Mouse (Mus musculus): ENCODE results near the gene Yod1.
A peak's percentile ranks its signal among the peaks of the same experiment; 100 is the strongest.

The Yod1 gene

DNA sequence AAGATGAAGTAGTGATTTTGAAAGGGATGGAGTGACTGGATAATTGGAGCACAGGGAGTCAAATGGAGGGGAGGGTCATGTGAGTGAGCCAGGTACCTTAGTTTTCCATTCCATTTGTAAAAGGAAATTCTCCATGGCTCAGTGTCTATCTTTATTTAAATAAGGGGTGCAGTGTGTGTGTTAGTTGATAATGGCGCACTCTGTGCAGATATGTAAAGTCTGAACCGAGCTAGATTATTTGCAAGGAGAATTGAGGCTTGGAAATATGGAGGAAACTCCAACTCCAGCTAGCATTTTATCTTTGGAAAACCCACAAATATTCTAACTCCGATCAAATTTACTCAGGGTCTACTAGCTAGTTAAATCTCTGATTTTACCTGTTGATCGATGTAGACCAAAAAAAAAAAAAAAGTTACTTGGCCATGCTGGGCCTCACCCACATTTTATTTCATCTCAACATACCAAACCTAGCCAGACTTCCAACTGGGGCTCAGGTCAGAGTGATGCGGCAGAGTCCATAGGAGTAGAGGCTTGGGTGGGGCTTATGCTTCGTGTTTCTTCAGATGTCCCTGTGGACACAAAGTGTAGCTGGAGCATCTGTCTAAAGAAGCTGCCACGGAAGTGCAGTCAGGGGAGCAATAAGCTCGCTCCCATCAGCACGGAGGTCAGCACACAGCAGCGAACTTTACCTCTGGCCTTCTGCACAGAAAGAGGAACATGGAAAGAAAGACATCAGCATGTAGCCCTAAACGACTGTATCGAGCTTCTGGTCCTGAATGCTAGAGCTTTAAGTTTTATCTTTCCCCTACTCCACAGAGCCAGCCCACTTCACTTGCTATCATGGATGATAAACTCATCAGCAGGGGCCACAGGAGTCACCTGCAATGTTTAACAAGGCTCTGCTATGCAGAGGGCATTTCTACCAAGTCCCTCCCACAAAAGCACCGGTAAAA, 15.9 kb downstream of the Yod1 start:
- DNase-seq = peak; percentile 30

DNA sequence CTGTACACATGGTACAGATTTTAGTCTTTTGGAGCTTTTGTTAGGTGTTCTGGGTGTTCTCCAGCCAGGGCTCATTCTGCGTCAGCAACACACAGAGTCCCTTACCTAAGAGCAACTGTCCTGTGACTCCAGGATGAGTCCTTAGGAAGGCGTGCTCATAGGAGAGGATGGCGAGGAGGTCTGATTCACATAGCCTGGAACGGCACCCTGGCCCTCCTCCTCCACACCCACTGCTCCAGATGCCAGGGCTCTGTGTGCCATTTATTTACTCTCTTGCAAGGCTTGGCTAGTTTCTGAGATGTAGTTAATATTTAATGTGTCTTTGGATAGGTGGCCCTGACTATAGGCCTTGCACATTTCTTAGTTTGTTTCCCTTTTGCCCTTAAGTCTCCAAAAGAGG, 16.5 kb downstream of the Yod1 start:
- DNase-seq = peak; percentile 66

DNA sequence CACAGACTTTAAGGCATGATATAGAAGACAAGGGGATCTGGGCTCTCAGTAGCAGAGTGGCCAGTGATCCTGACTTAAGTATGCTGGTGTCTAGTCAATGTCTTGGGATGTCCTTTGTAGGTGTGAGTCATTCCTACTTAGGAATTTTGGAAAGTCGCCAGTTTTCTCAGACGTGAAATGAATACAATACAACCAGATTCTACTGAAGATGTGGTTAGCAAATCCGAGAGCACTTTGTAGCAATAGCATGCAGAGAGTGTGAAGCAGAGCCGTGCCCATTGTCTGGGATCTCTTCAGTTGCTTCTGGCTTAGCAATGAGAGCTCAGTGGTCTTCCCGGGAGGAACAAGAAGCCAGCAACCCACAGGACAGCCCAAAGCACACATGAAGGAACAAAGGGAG, 17.3 kb downstream of the Yod1 start:
- no peak for DNase-seq

DNA sequence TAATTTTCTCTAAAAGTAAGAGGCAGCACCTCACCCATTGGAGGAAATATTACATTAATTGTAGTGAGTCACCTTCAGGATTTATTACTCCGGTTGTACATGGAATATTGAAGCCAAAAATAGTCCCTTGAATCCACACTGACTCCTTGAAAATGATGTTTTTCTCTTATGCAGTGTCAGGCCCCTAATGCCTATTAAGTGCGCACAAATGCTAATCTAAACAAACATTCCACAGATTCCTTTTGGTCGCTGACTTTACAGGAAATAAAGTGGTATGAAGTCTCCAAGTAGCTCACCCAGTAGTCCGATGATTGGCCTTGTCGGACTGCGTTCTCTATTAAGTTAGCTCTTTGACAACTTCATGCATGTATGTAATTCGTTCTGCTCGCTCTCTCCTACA, 17.7 kb downstream of the Yod1 start:
- no peak for DNase-seq

DNA sequence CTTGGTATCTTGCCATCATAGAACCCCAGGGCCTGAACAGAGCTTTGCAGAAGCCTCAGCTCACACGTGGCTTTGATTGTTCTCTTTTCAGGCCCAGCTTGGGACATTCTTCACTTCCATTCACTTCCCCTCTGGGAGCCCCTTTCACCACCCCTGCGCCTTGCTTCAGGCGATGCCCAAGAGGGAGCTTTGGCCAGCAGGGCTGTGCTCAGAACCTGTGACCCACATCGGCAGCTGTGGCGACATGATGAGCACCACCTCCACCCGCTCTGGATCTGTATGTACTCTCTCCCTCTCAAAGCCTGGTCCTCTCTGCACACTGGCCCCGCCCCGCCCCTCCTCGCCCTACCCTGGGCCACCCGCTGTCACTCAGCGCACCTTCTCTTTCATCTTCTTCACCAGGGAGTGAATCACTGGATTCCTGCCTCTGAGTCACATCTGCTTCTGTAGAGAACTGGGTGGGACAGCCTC, 20.3 kb downstream of the Yod1 start:
- DNase-seq = peak; percentile 84

DNA sequence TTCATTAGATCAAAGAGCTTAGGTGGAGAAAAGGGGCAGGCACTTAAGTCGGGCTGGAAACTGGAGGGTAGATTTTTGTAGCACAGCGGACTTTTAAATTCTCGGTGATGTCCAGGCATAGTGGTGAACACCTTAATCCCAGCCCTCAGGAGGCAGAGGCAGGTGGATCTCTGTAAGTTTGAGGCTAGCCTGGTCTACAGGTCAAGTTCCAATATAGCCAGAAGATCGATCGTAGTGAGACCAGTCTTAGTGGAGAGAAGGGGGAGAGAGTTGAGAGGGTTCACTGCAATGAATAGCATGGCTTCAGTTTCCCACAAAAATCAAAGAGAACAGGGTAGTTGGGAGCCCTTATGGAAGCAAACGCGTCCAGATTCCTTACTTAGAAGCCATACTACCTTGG, 20.8 kb downstream of the Yod1 start:
- no peak for DNase-seq

DNA sequence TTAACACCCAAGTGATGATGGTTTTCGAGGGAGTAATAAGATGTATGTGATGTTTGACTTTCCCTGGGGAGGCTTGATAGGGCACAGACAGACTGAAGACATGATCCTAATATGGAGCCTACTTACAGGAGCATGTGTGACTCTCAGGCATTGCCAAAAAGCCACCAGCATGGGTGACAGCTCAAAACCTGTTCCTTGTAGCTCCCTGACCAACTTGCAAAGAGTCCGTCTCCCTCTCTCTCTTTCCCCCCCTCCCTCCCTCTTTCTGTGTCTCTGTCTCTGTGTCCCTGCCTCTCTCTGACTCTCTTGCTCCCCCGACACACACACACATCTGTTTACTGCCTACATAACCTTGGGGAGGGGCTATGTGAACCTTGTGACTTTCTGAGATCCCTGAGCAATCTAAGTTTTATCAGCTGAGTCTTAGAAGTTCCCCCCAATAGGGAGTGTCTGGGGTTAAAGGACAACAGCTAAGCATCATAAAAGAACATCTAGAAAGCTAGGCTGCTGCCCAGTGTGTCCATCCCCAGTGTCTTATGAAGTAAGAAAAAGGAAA, 21.5 kb downstream of the Yod1 start:
- DNase-seq = no peak

DNA sequence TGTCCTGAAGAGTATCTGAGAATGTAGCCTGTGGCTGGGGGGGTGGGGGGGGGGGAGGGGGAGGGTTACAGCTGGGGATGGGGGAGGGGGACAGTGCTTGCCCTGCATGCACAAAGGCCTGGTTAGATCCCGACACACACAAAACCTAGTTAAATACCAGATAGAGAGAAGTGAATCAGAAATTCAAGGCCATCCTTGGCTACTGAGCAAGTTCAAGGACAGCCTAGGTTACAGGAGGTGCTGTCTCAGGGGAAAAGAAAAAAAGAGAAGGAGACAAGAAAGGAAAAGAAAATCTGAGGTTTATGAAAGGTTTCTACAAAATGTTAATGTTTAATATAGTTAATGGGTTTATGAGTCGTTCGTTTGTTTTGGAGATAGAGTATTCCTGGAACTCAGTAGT, 22.5 kb downstream of the Yod1 start:
- no peak for DNase-seq

DNA sequence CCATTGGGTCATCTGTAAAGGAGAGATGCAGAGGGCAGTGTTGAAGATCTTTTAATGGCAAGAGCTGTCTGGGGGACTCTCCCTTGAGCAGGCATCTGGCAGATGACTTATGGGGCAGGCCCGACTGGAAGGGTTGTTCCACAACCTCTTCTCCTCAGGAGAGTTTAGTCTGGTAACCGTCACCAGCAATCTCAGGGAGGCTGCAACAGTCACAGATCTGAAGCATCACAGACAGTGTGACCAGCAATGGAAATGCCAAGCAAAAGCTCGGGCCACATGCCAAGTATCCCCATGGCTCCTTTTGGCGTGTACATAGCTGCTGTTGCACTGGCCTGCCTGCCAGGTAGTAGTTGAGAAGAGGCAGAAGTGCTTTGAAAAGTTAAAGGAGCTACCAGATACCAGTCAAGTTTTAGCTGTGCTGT, 23.1 kb downstream of the Yod1 start:
- DNase-seq = peak; percentile 87

DNA sequence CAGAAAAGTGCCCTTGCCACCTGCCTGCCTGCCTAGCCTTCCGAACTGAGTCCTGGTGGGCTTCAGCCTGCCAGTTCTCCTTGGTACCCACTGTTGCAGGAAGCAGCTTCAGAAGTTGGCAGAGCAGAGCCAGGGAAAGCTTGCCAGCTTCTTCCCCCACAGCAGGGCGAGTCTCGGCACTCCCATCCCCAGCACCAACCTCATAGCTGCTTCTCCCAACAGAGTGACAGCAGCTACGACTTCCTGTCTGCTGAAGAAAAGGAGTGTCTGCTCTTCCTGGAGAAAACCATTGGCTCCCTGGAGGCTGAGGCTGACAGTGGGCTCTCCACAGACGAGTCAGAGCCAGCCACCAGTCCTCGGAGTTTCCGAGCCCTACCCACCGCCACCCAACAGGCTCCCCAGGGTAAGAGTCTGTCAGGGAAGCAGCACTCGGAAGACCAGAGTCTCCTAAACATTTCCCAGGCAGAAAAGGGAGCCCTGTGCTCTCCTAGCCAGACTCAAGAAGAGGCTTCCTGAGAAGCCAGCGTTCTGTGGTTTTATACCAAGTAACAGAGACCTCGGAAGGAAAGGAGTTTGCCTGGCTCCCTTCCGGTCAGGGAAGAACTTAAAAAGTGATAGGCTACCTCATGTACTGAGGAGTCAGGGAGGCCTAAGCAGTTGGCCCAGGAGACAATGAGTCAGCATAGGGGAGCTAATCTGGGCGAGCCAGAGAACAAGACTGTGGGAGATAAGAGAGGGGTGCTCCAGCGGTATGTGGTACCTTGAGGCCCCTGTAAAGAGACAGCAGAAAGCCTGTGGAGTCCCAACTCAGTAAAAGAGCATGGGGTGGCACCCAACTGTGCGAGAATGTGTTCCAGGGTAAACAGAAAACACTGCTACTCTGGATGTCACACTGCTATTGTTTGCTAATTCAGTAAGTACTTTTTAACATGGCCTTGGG, 23.9 kb downstream of the Yod1 start:
- peak; percentile 91 for DNase-seq

DNA sequence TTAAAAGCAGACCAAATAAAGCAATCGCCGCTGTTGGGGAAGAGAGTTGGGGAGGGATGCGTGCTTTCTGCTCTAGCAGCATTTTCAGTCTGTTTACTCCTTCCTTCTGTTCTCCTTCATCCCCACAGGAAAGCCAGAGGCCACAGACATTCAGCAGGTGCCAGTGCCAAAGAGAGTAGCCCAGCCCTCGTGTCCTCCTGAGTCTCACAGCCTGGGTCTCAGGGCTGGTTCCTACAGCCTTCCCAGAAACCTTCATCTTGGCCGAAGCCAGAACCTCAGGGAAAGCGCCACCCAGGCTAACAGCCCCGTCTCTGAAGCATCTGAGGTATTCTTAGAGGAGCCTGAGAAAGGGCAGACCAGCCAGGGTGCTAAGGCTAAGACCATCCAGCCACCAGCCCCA, 25.1 kb downstream of the Yod1 start:
- DNase-seq = no peak

DNA sequence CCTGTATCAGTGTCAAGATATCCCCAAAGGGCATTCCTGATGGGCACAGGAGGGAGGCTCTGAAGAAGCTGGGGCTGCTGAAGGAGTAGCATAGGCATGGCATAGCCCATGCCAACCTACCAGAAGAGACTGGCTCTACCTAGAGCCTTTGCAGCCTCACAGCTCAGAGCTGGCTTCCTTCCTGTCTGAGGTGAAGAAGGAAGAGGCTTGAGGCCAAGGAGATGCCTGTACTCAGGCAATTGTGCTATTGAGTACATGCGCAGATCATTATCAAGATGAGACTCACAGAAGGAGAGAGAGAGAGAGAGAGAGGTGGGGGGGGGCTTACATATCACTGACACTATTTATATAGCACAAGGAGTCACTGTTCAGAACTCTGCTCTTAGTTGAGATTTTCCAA, 26.6 kb downstream of the Yod1 start:
- DNase-seq = no peak

DNA sequence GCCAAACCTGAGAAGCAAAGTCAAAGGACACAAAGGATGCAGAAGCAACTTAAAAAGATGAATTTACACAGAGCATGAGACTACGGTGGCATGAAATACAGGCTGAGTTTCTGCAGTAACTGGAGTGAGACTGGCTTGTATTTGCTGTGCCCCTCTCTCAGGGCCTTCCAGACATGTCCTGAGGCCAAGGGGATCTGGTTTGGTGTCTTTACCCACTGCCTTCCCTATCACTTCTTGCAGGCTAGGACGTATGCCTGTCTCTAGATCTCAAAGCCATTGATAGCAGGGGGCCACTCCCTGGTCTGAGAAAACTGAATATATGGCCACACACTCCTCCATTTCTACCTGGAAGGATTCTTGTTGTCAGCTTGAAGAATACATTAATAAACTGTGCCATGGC, 27.1 kb downstream of the Yod1 start:
- no peak for DNase-seq

DNA sequence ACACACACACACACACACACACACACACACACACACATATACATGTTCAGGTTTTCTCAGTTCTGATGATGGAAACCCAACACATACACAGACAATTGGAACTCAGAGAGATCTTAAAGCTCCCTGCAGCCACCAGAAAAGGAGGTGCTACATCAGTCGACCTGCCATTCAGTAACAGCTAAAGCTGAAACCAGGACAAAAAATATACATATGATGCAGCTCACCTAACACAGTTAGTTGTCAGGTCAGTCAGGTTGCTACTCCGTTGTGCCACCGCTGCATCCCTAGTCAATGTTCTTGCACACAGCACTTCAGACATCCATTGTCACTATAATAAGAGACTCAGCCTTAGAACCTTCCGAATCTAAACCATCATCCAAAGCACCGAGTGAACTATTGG, 27.8 kb downstream of the Yod1 start:
- DNase-seq = no peak

DNA sequence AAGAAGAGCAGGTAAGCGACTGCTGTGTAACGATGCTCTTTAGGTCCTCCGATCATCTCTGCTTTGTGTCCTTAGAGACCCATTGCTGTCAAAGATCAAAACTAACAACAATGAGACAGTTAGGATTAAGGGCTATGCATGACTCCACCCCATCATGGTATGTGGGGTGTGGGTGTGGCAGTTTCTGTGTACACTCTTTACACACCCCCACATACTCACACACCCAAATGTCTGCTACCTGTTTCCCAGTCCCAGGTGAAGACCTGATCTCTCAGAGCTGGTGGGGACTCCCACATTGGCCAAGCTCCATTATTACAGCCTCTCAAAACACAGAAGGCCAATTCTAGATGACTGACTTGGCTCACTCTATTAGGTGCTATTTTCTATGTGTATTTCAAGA, 28.5 kb downstream of the Yod1 start:
- DNase-seq = no peak

DNA sequence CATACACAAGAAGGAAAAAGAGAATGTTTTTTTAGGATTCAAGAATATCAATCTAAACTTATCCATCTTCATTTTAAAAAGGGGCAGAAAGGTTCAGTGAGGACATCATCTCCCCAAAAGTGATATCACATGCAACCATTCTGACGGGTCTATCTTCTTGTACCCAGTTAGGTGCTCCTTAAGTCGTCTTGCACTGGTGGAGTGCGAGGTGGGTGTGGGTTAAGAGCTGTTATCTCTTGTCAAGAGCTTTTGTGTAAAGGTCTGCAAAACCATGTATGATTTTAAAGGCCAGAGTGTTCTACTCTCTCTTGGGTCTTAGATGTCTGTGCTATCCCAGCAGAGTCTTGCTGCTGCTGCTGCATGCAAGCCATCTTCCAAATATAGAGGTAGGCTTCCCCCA, 29.7 kb downstream of the Yod1 start:
- no peak for DNase-seq

DNA sequence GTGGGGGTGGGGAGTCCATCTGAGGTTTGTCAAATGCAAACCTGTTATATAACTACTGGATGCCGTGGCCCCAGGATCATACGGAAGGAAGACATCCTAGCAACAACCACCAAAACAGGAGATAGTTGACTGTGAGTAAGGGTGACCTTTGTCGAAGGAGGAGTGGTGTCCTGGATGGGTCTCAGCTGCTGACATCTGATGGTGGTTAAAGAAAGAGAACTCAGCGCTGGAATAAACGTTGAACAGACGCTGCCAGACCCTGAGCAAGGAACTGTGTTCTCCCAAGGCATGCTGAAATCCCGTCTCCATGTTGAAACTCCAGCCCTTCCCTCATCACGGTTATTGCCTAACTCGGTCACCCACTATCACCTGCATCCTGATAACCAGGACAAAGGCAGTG, 42.6 kb downstream of the Yod1 start:
- no peak for DNase-seq

DNA sequence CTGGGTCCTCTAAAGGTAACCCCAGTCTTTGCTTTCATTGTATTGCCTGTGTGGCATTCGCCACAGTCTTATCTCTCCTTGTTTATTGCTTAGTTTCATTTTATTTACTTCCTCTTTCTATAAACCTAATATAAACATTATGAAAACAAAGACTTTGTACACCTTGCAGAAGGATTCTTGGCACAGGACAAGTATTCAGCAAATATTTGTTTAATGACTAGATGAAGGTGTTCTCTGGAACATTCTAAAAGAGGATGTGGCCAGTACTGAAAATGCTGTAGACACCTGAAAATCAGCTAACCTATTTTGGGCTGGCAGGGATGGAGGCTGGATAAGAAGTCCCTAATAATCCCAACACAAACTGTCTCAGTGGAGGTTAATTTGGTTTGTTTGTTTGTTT, 44.5 kb downstream of the Yod1 start:
- DNase-seq = no peak

DNA sequence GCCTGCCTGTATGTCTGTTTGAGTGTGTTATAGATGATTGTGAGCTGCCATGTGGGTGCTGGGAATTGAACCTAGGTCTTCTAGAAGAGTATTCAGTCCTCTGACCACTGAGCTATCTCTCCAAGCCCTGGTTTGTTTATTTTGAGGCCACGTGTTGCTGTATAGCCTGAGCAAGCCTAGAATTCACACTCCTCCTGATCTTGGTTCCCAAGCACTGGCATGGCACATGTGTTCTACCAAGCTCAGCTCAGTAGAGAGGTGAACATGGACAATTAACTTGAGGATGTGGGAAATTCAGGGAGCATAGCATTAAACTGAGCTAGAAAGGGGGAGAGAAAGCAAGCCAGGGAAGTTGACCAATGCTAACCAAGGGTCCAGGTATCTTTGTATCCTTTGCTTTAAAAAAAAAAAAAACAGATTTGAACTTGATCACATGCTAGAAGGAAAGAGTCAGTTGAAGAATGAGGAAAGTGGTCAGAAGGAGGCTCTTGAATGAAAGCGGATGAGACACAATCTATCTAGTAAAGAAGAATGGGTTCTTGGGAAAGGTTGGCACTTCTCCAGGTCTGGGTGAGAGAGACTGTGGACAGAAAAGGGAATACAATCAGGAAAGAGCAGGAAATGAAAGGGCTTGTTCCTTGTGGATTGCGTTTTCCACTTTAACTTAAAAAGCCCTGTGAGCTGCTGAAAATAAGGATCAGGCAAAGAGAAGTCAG, 45.1 kb downstream of the Yod1 start:
- no peak for DNase-seq

DNA sequence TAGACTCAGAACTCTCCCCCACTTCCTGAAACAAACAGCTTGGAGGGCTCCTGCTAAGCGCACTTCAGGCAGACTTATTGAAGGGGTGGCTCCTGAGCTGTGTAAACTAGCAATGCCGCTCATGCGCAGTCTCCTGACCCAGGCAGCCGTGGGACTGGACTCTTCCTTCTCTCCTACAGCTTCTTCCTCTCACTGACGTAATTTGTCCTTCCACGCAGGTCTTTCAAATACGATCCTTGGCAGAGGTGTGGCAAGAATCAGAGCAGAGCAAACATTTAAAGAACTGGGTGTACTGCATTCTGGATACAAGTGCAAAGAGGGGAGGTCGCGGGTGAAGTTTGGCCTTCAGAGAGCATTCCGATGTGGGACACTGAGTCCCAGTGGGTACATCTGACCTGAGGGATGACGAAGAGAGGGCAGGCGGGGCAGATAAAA, 46.9 kb downstream of the Yod1 start:
- no peak for DNase-seq

DNA sequence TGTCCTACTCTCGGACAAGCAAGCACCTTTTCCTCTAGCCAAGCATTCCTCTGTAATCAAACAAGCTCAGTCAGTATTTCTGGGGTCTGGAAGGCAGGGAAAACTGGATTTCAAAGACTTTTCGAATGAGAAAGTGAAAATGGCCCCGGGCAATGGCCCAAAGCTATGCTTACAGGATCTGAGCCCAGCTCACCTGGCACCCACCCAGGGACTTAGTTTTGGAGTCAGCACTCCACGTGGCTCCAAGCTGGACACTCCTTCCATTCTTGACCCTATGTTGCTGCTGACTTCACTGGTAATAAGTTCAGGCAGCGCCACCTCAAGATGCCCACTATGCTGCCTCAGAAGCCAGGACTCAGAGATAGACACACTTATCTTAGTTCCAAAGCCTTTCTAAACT, 49.9 kb downstream of the Yod1 start:
- peak; percentile 90 for DNase-seq

DNA sequence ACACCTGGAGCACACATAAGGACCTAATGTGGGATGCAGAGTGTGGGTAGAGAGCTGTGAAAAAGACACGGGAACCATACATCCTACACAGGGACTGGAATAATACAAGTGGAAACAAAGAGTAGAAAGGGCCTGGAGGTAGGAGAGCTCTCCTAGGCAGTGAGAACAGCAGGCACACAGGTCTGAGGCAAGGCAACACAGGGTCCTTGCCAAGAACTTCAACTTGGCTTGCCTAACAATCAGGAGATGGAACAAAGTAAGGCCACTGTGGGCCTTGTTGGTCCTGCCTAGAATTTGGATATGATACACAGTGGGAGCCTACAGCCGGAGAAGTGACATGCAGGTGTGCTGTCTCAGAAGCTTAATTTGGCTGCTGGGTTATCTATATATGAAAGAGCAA, 52.8 kb downstream of the Yod1 start:
- no peak for DNase-seq

DNA sequence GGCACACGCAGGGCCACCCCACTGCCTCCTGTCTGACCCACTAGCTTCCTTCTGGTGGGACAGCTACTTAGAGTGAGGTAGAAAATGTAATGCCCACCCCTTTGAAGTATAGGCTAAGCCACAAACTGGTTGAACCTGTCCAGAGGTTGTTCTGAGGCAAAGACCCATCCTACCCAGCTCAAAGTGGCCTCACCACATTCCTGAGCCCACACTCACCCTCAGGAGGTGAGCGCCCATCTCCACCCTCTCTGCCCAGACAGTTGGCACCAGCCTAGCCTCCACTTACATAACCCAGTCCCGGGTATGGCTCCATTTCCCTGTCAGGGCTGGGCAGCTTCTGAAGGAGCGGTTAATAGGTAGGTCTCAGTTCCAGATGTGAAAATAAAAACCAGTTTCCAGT, 53.4 kb downstream of the Yod1 start:
- peak; percentile 72 for DNase-seq

All from heart, adult 11 months (tissue).